Mouse (Mus musculus) midbrain, postnatal 0 days (tissue): ENCODE measurements at regions not wholly inside any gene's neighbourhood (a gene's known extent, or its start where the extent isn't known, plus 50 kb on each side); places are given as distances from the start of the nearest gene placed in this dataset.
"Not testable (repeated sequence)": the region's sequence is repeated elsewhere in the genome, so short reads cannot be mapped to it uniquely, and the experiment has no call there.

Source experiments
- ATAC-seq: fragments of 200-750 bp; cut with Nextera tagmentation; 2 replicates; pipeline ENCODE4 v1.8.0; 2017; ENCODE audit warnings: moderate number of reproducible peaks, mild to moderate bottlenecking, moderate TSS enrichment, moderate library complexity; ENCODE audit not compliant: low FRiP score
- DNase-seq: peaks from one replicate; pipeline ENCODE4 v3.0.0-alpha.2; 2015; ENCODE audit warnings: low spot score
- H3K27ac ChIP-seq: fragments of 300-500 bp; sonication (generic); 2 replicates; pipeline ENCODE4 v1.5.1; 2014; ENCODE audit warnings: low read depth, mild to moderate bottlenecking, low read length, mixed read lengths
- H3K27me3 ChIP-seq: fragments of 300-500 bp; sonication (generic); 2 replicates; pipeline ENCODE4 v1.6.1; 2014; ENCODE audit warnings: low read length, control low read depth, mixed read lengths; ENCODE audit not compliant: insufficient read depth
- H3K36me3 ChIP-seq: fragments of 300-500 bp; sonication (generic); 2 replicates; pipeline ENCODE4 v1.6.1; 2014; ENCODE audit warnings: low read length, control low read depth, mixed read lengths; ENCODE audit not compliant: insufficient read depth
- H3K4me1 ChIP-seq: fragments of 300-500 bp; sonication (generic); 2 replicates; pipeline ENCODE4 v1.6.1; 2014; ENCODE audit warnings: mild to moderate bottlenecking, control low read depth, antibody characterized with exemption, low read length, mixed read lengths; ENCODE audit not compliant: insufficient read depth
- H3K4me2 ChIP-seq: fragments of 300-500 bp; sonication (generic); 2 replicates; pipeline ENCODE4 v1.6.1; 2014; ENCODE audit warnings: low read depth, mild to moderate bottlenecking, low read length, mixed read lengths; ENCODE audit not compliant: poor library complexity, severe bottlenecking
- H3K4me3 ChIP-seq: fragments of 300-500 bp; sonication (generic); 2 replicates; pipeline ENCODE4 v1.5.1; 2014; ENCODE audit warnings: low read depth, mild to moderate bottlenecking, low read length, moderate library complexity
- H3K9ac ChIP-seq: fragments of 300-500 bp; sonication (generic); replicated peaks from 2 replicates; pipeline ENCODE4 v1.6.1; 2014; ENCODE audit warnings: mild to moderate bottlenecking, low read length, moderate library complexity, mixed read lengths; ENCODE audit not compliant: poor library complexity, severe bottlenecking
- H3K9me3 ChIP-seq: fragments of 300-500 bp; sonication (generic); 2 replicates; pipeline ENCODE4 v1.6.1; 2016; ENCODE audit warnings: low read length, control low read depth
- CTCF ChIP-seq: IDR thresholded peaks from 2 replicates; pipeline ENCODE4 v1.5.1; 2016; ENCODE audit warnings: antibody characterized with exemption, mild to moderate bottlenecking
- WGBS: fragments of 180-500 bp; shearing (Covaris S2); extraction: QIAGEN DNeasy Blood & Tissue Kit; methylation state at CpG from one replicate; pipeline ENCODE4 v1.1.7; 2014; 5-methylcytosine and 5-hydroxymethylcytosine counted together

GRCm38 (mm10) chr7:73604597-73604996 lies 63.0 kb upstream of the Chd2 start:
- no peak for TF ChIP-seq CTCF
- peaks cover 7% of the 10 kb centered on the region for H3K4me1 ChIP-seq

GRCm38 (mm10) chr7:73602815-73603551 lies 61.4 kb upstream of the Chd2 start:
- ATAC-seq (no peak), DNase-seq (no peak)
- no peaks in the 10 kb centered on the region for H3K9me3 ChIP-seq

More at GRCm38 (mm10) chr7:73604597-73604996, 63.0 kb upstream of the Chd2 start:
- WGBS: 61% methylated on average over 2 of the region's 2 CpGs
- H3K27me3 ChIP-seq: no peaks in the 10 kb centered on the region
- H3K36me3 ChIP-seq: no peaks in the 10 kb centered on the region
- ATAC-seq (no peak), DNase-seq (no peak)
- H3K4me2 ChIP-seq: no peak overlapping the region
- H3K4me3 ChIP-seq: no peak overlapping the region
- no peak overlapping the region for H3K27ac ChIP-seq
- no peaks in the 10 kb centered on the region for H3K9me3 ChIP-seq
- H3K9ac ChIP-seq: no peak overlapping the region

GRCm38 (mm10) chr7:73601336-73601735 lies 59.7 kb upstream of the Chd2 start:
- WGBS: 72% methylated on average over 2 of the region's 2 CpGs
- Histone ChIP-seq H3K27me3 (no peaks in the 10 kb centered on the region), H3K4me2 (no peak overlapping the region), H3K4me3 (no peak overlapping the region), H3K4me1 (peaks cover 4% of the 10 kb centered on the region; the same call in 1 of the 2 replicates), H3K9ac (no peak overlapping the region), H3K27ac (no peak overlapping the region), H3K36me3 (no peaks in the 10 kb centered on the region), H3K9me3 (no peaks in the 10 kb centered on the region)
- no peak for DNase-seq
- no peak for ATAC-seq
- no peak for TF ChIP-seq CTCF

More at GRCm38 (mm10) chr7:73602815-73603551, 61.4 kb upstream of the Chd2 start:
- Histone ChIP-seq H3K27ac (no peak overlapping the region), H3K4me3 (no peak overlapping the region), H3K27me3 (no peaks in the 10 kb centered on the region), H3K4me1 (peaks cover 1% of the 10 kb centered on the region), H3K36me3 (no peaks in the 10 kb centered on the region), H3K4me2 (no peak overlapping the region), H3K9ac (no peak overlapping the region)
- TF ChIP-seq CTCF: no peak
- 57% methylated on average over 4 of the region's 4 CpGs for WGBS

GRCm38 (mm10) chr7:73600776-73601175 lies 59.1 kb upstream of the Chd2 start:
- Histone ChIP-seq H3K36me3 (no peaks in the 10 kb centered on the region), H3K9me3 (no peaks in the 10 kb centered on the region), H3K4me1 (peaks cover 9% of the 10 kb centered on the region), H3K27me3 (no peaks in the 10 kb centered on the region), H3K9ac (no peak overlapping the region), H3K27ac (no peak overlapping the region), H3K4me2 (no peak overlapping the region), H3K4me3 (no peak overlapping the region)
- 87% methylated on average over 1 of the region's 1 CpGs for WGBS
- DNase-seq (no peak), ATAC-seq (no peak)
- TF ChIP-seq CTCF: no peak

- 77% methylated on average over 3 of the region's 3 CpGs for WGBS
- H3K9me3 ChIP-seq, H3K9ac ChIP-seq, H3K4me1 ChIP-seq, H3K27me3 ChIP-seq, H3K36me3 ChIP-seq, H3K27ac ChIP-seq, H3K4me3 ChIP-seq, ATAC-seq, H3K4me2 ChIP-seq, DNase-seq: not testable (repeated sequence)
These were observed 58.4 kb upstream of the Chd2 start for GRCm38 (mm10) chr7:73600003-73600385.

GRCm38 (mm10) chr7:73599354-73600002 lies 57.8 kb upstream of the Chd2 start:
- H3K27me3 ChIP-seq: no peaks in the 10 kb centered on the region
- H3K27ac ChIP-seq: no peak overlapping the region
- 91% methylated on average over 9 of the region's 9 CpGs for WGBS
- no peaks in the 10 kb centered on the region for H3K9me3 ChIP-seq
- no peak for TF ChIP-seq CTCF
- no peak overlapping the region for H3K4me3 ChIP-seq
- no peaks in the 10 kb centered on the region for H3K36me3 ChIP-seq
- DNase-seq: no peak
- peaks cover 9% of the 10 kb centered on the region for H3K4me1 ChIP-seq
- H3K9ac ChIP-seq: no peak overlapping the region
- no peak overlapping the region for H3K4me2 ChIP-seq
- ATAC-seq: no peak
